In genomic region chr15:77773099-77773915, GRCm38 (mm10) we compare ENCODE assay signal across 18 mouse cellular contexts. TPM values are rescaled to one million over a fixed set of nuclear protein-coding genes. Genes with fewer than 3 reads are reported as not detected.
A peak's percentile ranks its signal among the peaks of the same experiment; 100 is the strongest.
DNase-seq lines count a peak whose midpoint lies in the region; ATAC-seq and TF ChIP-seq lines count a peak whose summit lies in the region.
"Had no signal": no experiment of that assay in that cellular context is flagged by ENCODE, and none has a peak within 500 bp of the region (broad histone marks: within the 10 kb centered on the region; RNA-seq: fewer than 3 reads in every experiment).

No protein-coding gene starts in this region.

- H3K36me3 ChIP-seq in liver, embryonic 15.5 days (replicated peaks): peaks cover 99% of the 10 kb centered on the region

- no peak overlapping the region for H3K4me3 ChIP-seq in bone marrow, adult 2 months (replicated peaks; ENCODE audit: control insufficient read depth, low read depth, low read length)
- no peak overlapping the region for H3K4me3 ChIP-seq in liver, embryonic 15.5 days (replicated peaks)
- H3K4me3 ChIP-seq: forebrain, embryonic 10.5 days; heart, adult 2 months; limb, embryonic 10.5 days had no signal

- peak; percentile 59 to 82 for DNase-seq in spleen, postnatal 10 days (ENCODE audit: low spot score in 2 of 2)
- no peak for DNase-seq in adrenal gland, postnatal 14 days
- no peak for DNase-seq in frontal cortex, postnatal 14 days (ENCODE audit: low spot score in 2 of 2)
- DNase-seq in ovary, postnatal 14 days (ENCODE audit: low spot score): no peak
- DNase-seq: adrenal gland, postnatal 10 days; cerebellum, adult 2 months; heart, adult 2 months; kidney, adult 2 months; lung, postnatal 14 days had no signal

- WGBS in bone marrow, adult 2 months: 69% methylated on average over 19 of the region's 19 CpGs
- 39% methylated on average over 19 of the region's 19 CpGs for WGBS in liver, embryonic 15.5 days (ENCODE audit: insufficient replicate concordance)

- no peaks in the 10 kb centered on the region for H3K9me3 ChIP-seq in liver, embryonic 15.5 days (replicated peaks)
- H3K9me3 ChIP-seq: forebrain, embryonic 10.5 days; limb, embryonic 10.5 days had no signal

- peak overlapping the region; percentile 67 for H3K27ac ChIP-seq in bone marrow, adult 2 months (ENCODE audit: control insufficient read depth, insufficient read depth, low read depth, low read length, poor library complexity)
- H3K27ac ChIP-seq in liver, embryonic 15.5 days (replicated peaks): peak overlapping the region; percentile 74
- H3K27ac ChIP-seq: forebrain, embryonic 10.5 days; heart, adult 2 months; limb, embryonic 10.5 days had no signal

- peaks cover 6% of the 10 kb centered on the region for H3K4me1 ChIP-seq in bone marrow, adult 2 months (ENCODE audit: control insufficient read depth, insufficient read depth, low read length)
- peaks cover 36% of the 10 kb centered on the region for H3K4me1 ChIP-seq in liver, embryonic 15.5 days (replicated peaks)
- H3K4me1 ChIP-seq: forebrain, embryonic 10.5 days; limb, embryonic 10.5 days had no signal

- H3K4me2 ChIP-seq in liver, embryonic 15.5 days: peak overlapping the region; percentile 35

- ATAC-seq in common myeloid progenitor, adult 5-6 weeks (replicated peaks; ENCODE audit: low read depth, poor library complexity, severe bottlenecking): peak; percentile 73
- peak; percentile 94 for ATAC-seq in liver, embryonic 15.5 days (ENCODE audit: insufficient read depth)
- ATAC-seq: midbrain, embryonic 16.5 days had no signal

- TF ChIP-seq CTCF in bone marrow, adult 2 months (IDR thresholded peaks at IDR 0.05; ENCODE audit: control insufficient read depth, insufficient read depth, low read length): no peak

- H3K27me3 ChIP-seq in liver, embryonic 15.5 days: no peaks in the 10 kb centered on the region

- H3K9ac ChIP-seq in liver, embryonic 15.5 days: peak overlapping the region; percentile 21; the same call in 1 of the 2 replicates

- peak; percentile 44; the same call in 1 of the 2 replicates for TF ChIP-seq POLR2A in bone marrow, adult 2 months (IDR thresholded peaks at IDR 0.05; ENCODE audit: borderline replicate concordance, control insufficient read depth, low read depth, low read length)

RNA-seq across cellular contexts. Expression of gene Apol8, which starts 16.5 kb away (rescaled TPM):
- 47.8 and 48.7 TPM in 2 replicates for polyA plus RNA-seq in bone marrow, adult 2 months (2011; ENCODE audit: insufficient read depth, insufficient read length, low replicate concordance, missing spikeins)
- 0.27 and 2.6 TPM in 2 replicates for total RNA-seq in common myeloid progenitor, adult 5-6 weeks (2017)
- polyA plus RNA-seq in liver, embryonic 15.5 days (2015; fragmentation: Nextera tagmentation; extraction: Ambion mirVana): 27.0 and 28.5 TPM in 2 replicates
- total RNA-seq in adrenal gland, postnatal 14 days (2021): 0.30 and 1.7 TPM in 2 replicates
- total RNA-seq: heart, postnatal 25 days had no signal
- polyA plus RNA-seq: heart, adult 2 months had no signal

RNA-seq across cellular contexts. Expression of gene Apol9b, which starts 44.5 kb away (rescaled TPM):
- 1.7 TPM in 1 of 2 replicates, not detected in the other for polyA plus RNA-seq in bone marrow, adult 2 months (2011; ENCODE audit: insufficient read depth, insufficient read length, low replicate concordance, missing spikeins)
- 0.23 TPM in 1 of 2 replicates, not detected in the other for total RNA-seq in common myeloid progenitor, adult 5-6 weeks (2017)
- polyA plus RNA-seq in liver, embryonic 15.5 days (2015; fragmentation: Nextera tagmentation; extraction: Ambion mirVana): 0.12 TPM in 1 of 2 replicates, not detected in the other
- total RNA-seq in adrenal gland, postnatal 14 days (2021): 0.33 and 0.71 TPM in 2 replicates
- total RNA-seq: heart, adult 2 months; heart, postnatal 25 days; layer of hippocampus, adult 18-20 months had no signal
- polyA plus RNA-seq: forebrain, embryonic 10.5 days; limb, embryonic 10.5 days; midbrain, embryonic 16.5 days; testis, adult 2 months had no signal

Comparison
In these comparisons a context has a peak if more than half of its experiments do, and no peak if none do; other contexts are left out.
1. DNase-seq: peak in spleen, postnatal 10 days (2 of 2); none in adrenal gland, postnatal 14 days (single experiment), frontal cortex, postnatal 14 days (0 of 2) and ovary, postnatal 14 days (single experiment).